Mouse (Mus musculus): ENCODE measurements at regions not wholly inside any gene's neighbourhood (a gene's known extent, or its start where the extent isn't known, plus 50 kb on each side); places are given as distances from the start of the nearest gene placed in this dataset.

DNA sequence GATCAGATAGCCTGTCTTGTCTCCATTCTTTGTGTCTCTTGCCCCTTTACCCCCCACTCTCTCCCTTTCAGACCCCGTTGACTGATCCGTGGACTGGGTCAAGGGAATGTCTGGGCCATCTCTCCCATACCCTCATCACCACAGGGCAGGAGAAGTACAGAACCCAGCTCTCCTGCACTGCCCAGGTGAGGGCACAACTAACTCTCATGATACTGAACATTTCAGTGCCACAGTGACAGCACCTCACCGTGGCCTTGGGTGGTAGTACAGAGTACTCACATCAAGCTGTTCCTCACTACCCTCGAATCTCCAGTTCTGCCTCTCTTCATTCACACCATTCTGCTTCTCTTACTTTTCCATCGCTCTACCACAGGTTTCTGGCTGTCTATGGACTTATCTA is 114.9 kb upstream of the Tdrd3 start:
- Histone ChIP-seq H3K9me3 (replicated peaks) (no peaks in the 10 kb centered on the region), H3K4me3 (no peak overlapping the region), H3K4me1 (no peaks in the 10 kb centered on the region), H3K36me3 (no peaks in the 10 kb centered on the region), H3K27ac (no peak overlapping the region), H3K27me3 (ENCODE audit: low read depth, poor library complexity, severe bottlenecking) (no peaks in the 10 kb centered on the region)
- 81% methylated on average over 5 of the region's 5 CpGs for WGBS
- DNase-seq (ENCODE audit: low spot score), result no peak

DNA sequence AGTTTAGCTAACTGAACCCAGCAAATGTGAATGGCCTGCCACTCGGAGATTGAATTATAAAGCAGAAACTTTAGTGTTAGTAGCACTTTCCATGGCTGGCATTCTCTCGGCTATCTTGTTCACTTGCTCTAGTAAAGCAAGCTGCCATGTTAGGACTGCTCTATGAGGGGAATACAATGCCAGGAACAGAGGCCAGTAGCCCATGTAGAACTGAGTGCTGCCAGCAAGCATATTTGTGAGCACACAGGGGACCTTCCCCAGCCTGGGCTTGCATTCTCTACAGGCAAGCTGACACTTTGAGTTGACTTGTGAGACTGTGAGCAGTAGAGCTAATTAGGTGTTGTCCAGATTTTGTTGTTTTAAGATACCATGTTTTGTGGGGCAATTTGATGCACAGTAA is 111.0 kb upstream of the Tdrd3 start:
- no peaks in the 10 kb centered on the region for H3K27me3 ChIP-seq (ENCODE audit: low read depth, poor library complexity, severe bottlenecking)
- WGBS, result 93% methylated on average over 2 of the region's 2 CpGs

DNA sequence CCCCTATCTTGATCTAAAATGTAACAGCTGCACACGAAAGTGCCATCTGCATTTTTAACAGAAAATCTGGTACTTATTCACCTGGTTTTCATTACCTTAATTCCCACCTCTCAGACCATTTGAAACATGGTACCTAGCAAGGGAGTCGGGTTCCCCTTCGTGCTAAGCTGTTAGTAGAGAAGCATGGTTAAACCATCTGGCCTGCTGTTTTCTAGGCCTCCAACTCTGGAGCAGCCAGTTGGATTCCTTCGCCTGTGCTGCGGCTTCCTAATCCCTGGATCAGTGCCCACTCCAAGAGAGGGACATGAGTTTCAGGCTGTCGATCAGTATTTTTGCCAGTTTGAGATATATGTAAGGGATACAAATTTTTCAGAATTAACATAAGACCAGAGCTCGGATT is 110.4 kb upstream of the Tdrd3 start:
- 72% methylated on average over 7 of the region's 7 CpGs for WGBS
- no peaks in the 10 kb centered on the region for H3K27me3 ChIP-seq (ENCODE audit: low read depth, poor library complexity, severe bottlenecking)
- no peak for DNase-seq (ENCODE audit: low spot score)
- H3K9me3 ChIP-seq (replicated peaks), result no peaks in the 10 kb centered on the region
- H3K4me1 ChIP-seq, result no peaks in the 10 kb centered on the region
- H3K36me3 ChIP-seq, result no peaks in the 10 kb centered on the region
- no peak overlapping the region for H3K4me3 ChIP-seq
- no peak overlapping the region for H3K27ac ChIP-seq

More for the DNA sequence above, 111.0 kb upstream of the Tdrd3 start:
- H3K4me1 ChIP-seq, result no peaks in the 10 kb centered on the region
- no peaks in the 10 kb centered on the region for H3K36me3 ChIP-seq
- no peak overlapping the region for H3K4me3 ChIP-seq
- no peaks in the 10 kb centered on the region for H3K9me3 ChIP-seq (replicated peaks)
- DNase-seq (ENCODE audit: low spot score), result no peak
- no peak overlapping the region for H3K27ac ChIP-seq

DNA sequence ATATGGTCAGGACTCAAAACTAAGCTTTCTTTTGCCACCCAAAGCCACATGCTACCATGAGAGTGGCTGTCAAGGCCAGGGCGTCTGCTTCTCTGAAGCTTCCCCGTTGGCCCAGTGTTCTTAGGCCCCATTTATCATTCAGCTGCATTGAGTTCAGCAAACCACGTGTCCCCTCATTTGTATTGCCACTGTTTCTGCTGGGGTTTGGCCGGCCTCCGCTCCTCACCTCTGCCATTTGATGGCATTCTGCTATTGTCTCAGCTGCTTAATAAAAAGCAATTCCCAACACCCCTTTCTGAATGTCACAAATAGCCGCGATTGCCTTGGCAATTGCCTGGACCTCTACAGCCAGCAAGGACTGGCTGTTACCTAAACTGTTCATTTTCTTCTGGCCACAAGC is 108.4 kb upstream of the Tdrd3 start:
- H3K4me3 ChIP-seq, result no peak overlapping the region
- no peaks in the 10 kb centered on the region for H3K27me3 ChIP-seq (ENCODE audit: low read depth, poor library complexity, severe bottlenecking)
- no peak for DNase-seq (ENCODE audit: low spot score)
- H3K9me3 ChIP-seq (replicated peaks), result no peaks in the 10 kb centered on the region
- no peak overlapping the region for H3K27ac ChIP-seq
- H3K36me3 ChIP-seq, result no peaks in the 10 kb centered on the region
- no peaks in the 10 kb centered on the region for H3K4me1 ChIP-seq
- WGBS, result 68% methylated on average over 7 of the region's 7 CpGs

DNA sequence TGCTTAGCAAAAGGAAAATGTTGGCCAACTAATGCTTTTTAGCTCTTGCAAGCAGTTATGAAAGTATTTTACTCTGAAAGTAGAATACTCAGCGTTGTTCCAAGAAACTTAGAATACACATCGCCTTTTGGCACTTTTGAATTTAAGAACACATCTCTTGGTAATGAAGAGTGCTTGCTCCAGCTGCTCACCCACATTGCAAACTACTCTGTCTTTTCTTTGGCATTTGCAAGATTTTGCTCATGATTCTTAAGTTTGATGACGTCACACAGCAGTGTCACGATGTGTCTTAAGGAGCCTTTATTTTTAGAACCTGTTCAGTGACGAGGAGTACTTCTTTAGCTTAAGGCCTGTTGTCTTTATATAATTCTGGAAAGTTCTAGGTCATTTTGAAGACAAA is 104.1 kb upstream of the Tdrd3 start:
- no peak for DNase-seq (ENCODE audit: low spot score)
- 92% methylated on average over 5 of the region's 5 CpGs for WGBS
- no peaks in the 10 kb centered on the region for H3K4me1 ChIP-seq

DNA sequence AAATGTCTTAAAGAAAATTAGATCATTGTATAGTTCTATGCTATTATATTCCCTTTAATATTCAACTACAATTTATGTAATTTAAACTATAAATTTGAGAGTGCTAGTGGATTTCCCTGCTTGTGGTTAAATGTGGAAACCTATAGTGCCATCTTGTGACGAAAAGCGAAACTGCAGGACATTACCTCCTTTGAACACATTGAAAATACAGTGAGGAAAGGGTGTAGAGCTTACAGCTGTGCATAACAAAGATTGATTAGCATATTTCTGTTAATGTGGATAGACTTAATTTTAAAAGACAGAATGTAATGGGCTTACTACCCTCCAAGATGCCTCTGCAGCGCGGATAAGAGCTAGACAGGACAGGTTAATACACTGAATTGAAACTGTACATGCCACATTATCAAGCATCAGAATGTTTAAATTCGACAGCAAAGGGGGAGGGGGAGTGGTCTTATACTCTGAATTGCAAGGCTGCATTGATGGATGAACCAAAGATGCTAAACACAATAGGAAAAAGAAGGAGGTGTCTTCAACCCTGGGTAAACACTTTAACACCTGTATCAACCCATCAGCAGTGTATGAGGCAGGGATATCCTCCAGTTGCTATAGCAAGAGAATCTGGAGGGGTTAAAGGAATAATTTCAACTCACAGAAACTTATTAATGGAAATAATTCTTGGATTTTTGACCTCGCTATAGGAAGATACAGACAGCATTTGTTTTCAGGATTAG is 101.3 kb upstream of the Tdrd3 start:
- DNase-seq (ENCODE audit: low spot score), result peak; percentile 52
- no peaks in the 10 kb centered on the region for H3K4me1 ChIP-seq
- no peak overlapping the region for H3K4me3 ChIP-seq
- no peak overlapping the region for H3K27ac ChIP-seq
- WGBS, result 31% methylated on average over 6 of the region's 6 CpGs
- H3K27me3 ChIP-seq (ENCODE audit: low read depth, poor library complexity, severe bottlenecking), result no peaks in the 10 kb centered on the region
- H3K9me3 ChIP-seq (replicated peaks), result no peaks in the 10 kb centered on the region
- H3K36me3 ChIP-seq, result no peaks in the 10 kb centered on the region

More for the DNA sequence above, 104.1 kb upstream of the Tdrd3 start:
- H3K36me3 ChIP-seq, result no peaks in the 10 kb centered on the region
- H3K9me3 ChIP-seq (replicated peaks), result no peaks in the 10 kb centered on the region
- no peaks in the 10 kb centered on the region for H3K27me3 ChIP-seq (ENCODE audit: low read depth, poor library complexity, severe bottlenecking)
- H3K4me3 ChIP-seq, result no peak overlapping the region
- H3K27ac ChIP-seq, result no peak overlapping the region

DNA sequence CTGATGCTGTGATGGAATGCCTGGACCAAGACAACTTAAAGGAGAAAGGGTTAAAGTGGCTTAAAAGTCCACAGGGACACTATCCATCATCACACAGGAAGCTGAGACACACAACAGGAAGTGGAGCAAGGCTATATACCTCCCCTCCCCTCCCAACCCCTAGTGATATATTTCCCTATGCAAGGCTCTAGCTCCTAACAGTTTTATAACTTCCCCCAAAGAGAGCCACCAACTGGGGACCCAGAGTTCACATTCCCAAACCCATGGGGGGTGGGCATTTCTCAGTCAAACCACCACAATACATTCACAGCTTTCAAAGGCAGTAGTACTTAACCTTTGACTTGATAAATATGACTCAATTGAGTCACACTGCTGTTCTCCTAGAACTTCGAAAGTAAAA is 88.6 kb upstream of the Tdrd3 start:
- H3K9me3 ChIP-seq (replicated peaks), result no peaks in the 10 kb centered on the region
- no peaks in the 10 kb centered on the region for H3K27me3 ChIP-seq (ENCODE audit: low read depth, poor library complexity, severe bottlenecking)
- no peaks in the 10 kb centered on the region for H3K36me3 ChIP-seq
- H3K4me1 ChIP-seq, result peaks cover 5% of the 10 kb centered on the region
- DNase-seq (ENCODE audit: low spot score), result no peak
- no peak overlapping the region for H3K27ac ChIP-seq
- H3K4me3 ChIP-seq, result no peak overlapping the region
- WGBS, result 57% methylated on average over 1 of the region's 1 CpGs

DNA sequence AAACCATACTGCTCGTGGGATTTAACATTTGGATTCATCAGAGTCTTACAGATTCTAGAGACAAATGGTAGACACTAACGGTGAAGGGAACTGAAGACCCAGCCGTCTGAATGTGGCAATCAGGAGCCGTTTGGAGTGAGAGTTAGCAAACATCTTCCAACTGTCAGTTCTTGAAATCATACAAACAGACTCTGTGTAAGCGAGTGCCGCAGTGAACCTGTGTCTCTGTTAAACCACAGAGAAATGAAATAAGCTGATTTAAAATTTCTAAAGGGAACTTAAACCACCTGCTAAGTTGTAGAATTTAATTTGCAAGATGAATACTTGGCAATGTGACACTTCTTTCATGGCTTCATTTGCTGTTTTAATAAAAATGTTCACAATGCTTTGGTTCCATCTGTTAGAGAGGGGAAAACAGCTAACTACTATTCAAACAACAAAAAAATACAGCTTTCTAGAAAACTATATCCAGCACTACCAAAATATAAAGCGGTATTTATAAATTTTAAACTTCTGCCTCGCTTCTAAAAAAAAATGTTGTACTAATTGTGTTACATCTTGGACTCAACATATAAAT is 78.4 kb upstream of the Tdrd3 start:
- H3K9me3 ChIP-seq (replicated peaks), result no peaks in the 10 kb centered on the region
- 93% methylated on average over 8 of the region's 8 CpGs for WGBS
- no peak overlapping the region for H3K27ac ChIP-seq
- no peak for DNase-seq (ENCODE audit: low spot score)
- no peaks in the 10 kb centered on the region for H3K36me3 ChIP-seq
- H3K4me1 ChIP-seq, result no peaks in the 10 kb centered on the region
- no peaks in the 10 kb centered on the region for H3K27me3 ChIP-seq (ENCODE audit: low read depth, poor library complexity, severe bottlenecking)
- H3K4me3 ChIP-seq, result no peak overlapping the region

DNA sequence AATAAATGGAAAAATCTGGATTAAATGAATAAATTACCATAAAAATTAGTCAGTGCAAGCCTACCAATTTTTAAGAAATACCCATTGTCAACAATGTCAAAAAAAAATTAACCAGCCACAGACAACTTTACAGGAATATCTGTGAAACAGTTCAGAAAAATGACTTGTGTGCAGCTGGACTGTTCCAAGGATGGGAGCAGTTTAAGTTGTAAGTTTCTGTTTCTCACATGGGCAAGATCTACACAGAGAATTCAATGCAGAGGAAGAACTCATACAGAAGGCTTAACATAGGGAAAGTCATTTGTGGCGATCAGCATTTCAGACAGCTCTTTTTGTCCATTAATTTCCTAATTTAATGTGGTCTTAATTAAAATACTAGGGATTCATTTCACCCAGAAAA is 71.9 kb upstream of the Tdrd3 start:
- H3K36me3 ChIP-seq, result no peaks in the 10 kb centered on the region
- WGBS, result 87% methylated on average over 1 of the region's 1 CpGs
- no peak for DNase-seq (ENCODE audit: low spot score)
- H3K9me3 ChIP-seq (replicated peaks), result no peaks in the 10 kb centered on the region
- no peaks in the 10 kb centered on the region for H3K27me3 ChIP-seq (ENCODE audit: low read depth, poor library complexity, severe bottlenecking)
- H3K4me3 ChIP-seq, result no peak overlapping the region
- no peaks in the 10 kb centered on the region for H3K4me1 ChIP-seq
- H3K27ac ChIP-seq, result no peak overlapping the region

DNA sequence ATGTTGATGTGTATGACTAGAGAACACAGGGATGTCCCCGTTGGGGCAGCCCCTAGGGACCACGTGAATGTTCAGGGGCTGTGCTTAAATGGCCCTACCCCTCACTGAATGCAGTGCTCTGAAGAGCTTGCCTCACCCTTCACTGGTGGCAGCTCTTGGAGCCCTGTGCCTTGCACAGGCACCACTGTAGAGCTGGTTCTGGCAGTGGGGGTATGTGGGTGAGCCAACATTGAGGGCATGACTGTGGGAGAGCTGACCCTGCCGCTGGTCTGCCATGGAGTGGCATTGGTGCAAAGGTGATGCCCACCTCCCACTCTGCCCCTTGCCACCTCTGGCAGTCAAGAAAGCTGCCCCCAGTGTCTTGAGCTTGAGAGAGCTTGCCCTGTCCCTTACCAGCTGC is 69.6 kb upstream of the Tdrd3 start:
- Histone ChIP-seq H3K9me3 (replicated peaks) (no peaks in the 10 kb centered on the region), H3K27me3 (ENCODE audit: low read depth, poor library complexity, severe bottlenecking) (no peaks in the 10 kb centered on the region), H3K4me3 (no peak overlapping the region), H3K27ac (no peak overlapping the region), H3K36me3 (no peaks in the 10 kb centered on the region), H3K4me1 (no peaks in the 10 kb centered on the region)
- WGBS, result 86% methylated on average over 3 of the region's 3 CpGs
- DNase-seq (ENCODE audit: low spot score), result no peak

DNA sequence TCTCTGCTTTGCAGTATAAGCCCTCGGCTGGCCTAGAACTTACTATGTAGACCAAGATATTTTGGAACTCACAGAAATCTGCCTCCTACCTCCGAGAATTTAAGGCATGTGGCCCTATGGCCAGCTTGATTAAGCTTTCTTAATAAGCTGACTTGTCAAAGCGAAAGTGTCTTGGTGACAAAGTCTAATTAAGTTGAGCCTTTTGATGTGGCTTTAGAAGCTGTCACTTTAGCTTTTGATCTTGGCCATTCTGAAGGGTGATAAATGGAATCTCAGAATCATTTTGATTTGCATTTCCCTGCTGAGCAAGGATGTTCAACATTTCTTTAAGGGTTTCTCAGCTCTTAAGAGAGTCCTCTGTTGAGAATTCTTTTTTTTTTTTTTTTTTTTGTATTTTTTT is 67.6 kb upstream of the Tdrd3 start:
- H3K9me3 ChIP-seq (replicated peaks), result no peaks in the 10 kb centered on the region
- 64% methylated on average over 3 of the region's 3 CpGs for WGBS

DNA sequence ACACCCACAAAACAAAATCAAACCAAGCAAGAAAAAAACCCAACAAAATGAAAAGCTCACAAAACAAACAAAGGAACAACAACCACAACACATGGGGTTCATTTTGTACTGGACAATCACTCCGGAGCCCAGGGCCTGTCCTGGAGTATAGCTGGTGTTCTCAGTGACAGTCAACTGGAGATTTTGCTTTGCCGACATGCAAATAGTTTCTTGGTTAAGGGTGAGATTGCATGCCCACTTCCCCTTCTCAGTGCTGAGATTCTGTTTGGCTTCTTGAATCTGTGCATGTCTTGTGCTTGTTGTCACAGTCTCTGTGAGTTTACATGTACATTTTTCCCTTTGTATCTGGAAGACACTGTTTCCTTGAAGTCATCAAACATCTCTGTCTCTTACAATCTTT is 50.6 kb upstream of the Tdrd3 start:
- Histone ChIP-seq H3K27ac (no peak overlapping the region), H3K9me3 (replicated peaks) (no peaks in the 10 kb centered on the region), H3K4me3 (no peak overlapping the region), H3K36me3 (no peaks in the 10 kb centered on the region), H3K4me1 (no peaks in the 10 kb centered on the region), H3K27me3 (ENCODE audit: low read depth, poor library complexity, severe bottlenecking) (no peaks in the 10 kb centered on the region)
- 91% methylated on average over 2 of the region's 2 CpGs for WGBS
- no peak for DNase-seq (ENCODE audit: low spot score)

More for the DNA sequence above, 67.6 kb upstream of the Tdrd3 start:
- H3K36me3 ChIP-seq, result no peaks in the 10 kb centered on the region
- DNase-seq (ENCODE audit: low spot score), result no peak
- no peak overlapping the region for H3K27ac ChIP-seq
- no peaks in the 10 kb centered on the region for H3K27me3 ChIP-seq (ENCODE audit: low read depth, poor library complexity, severe bottlenecking)
- H3K4me3 ChIP-seq, result no peak overlapping the region
- H3K4me1 ChIP-seq, result no peaks in the 10 kb centered on the region

Measured in limb, embryonic 10.5 days (tissue).